25 mouse cellular contexts compared by ENCODE assay signal in genomic region chr10:107222406-107223185, GRCm38 (mm10). TPM values are rescaled to one million over a fixed set of nuclear protein-coding genes. Genes with fewer than 3 reads are reported as not detected.
"Had no signal": no experiment of that assay in that cellular context is flagged by ENCODE, and none has a peak within 500 bp of the region (broad histone marks: within the 10 kb centered on the region; RNA-seq: fewer than 3 reads in every experiment).

No protein-coding gene starts in this region.

- ATAC-seq: inflammation-experienced regulatory T-cells, adult 6 months; intestine, embryonic 15.5 days; intestine, postnatal 0 days; liver, embryonic 12.5 days had no signal

- H3K9me3 ChIP-seq: heart, embryonic 10.5 days; heart, embryonic 12.5 days; hindbrain, embryonic 10.5 days; intestine, embryonic 15.5 days; limb, embryonic 13.5 days; limb, embryonic 15.5 days; liver, embryonic 12.5 days had no signal

- H3K4me1 ChIP-seq: heart, embryonic 10.5 days; heart, embryonic 12.5 days; hindbrain, embryonic 10.5 days; intestine, embryonic 15.5 days; limb, embryonic 13.5 days; limb, embryonic 15.5 days; liver, embryonic 12.5 days had no signal

- DNase-seq: gastrocnemius, postnatal 14 days; gastrocnemius, postnatal 36 days; heart, adult 18-20 months; heart, postnatal 10 days; heart, postnatal 4 days; kidney, adult 18-20 months; kidney, adult 8-10 months; kidney, postnatal 10 days; kidney, postnatal 25 days; kidney, postnatal 4 days; layer of hippocampus, adult 9-11 months; layer of hippocampus, postnatal 36 days; left cerebral cortex, postnatal 4 days had no signal

- H3K9ac ChIP-seq: heart, embryonic 12.5 days; hindbrain, embryonic 14.5 days; intestine, embryonic 15.5 days; limb, embryonic 13.5 days; limb, embryonic 15.5 days; liver, embryonic 12.5 days had no signal

- H3K36me3 ChIP-seq: heart, embryonic 10.5 days; heart, embryonic 12.5 days; hindbrain, embryonic 10.5 days; intestine, embryonic 15.5 days; limb, embryonic 13.5 days; limb, embryonic 15.5 days; liver, embryonic 12.5 days had no signal

- H3K27me3 ChIP-seq: heart, embryonic 12.5 days; intestine, embryonic 15.5 days; limb, embryonic 13.5 days; limb, embryonic 15.5 days; liver, embryonic 12.5 days had no signal

- H3K4me3 ChIP-seq: heart, embryonic 10.5 days; heart, embryonic 12.5 days; hindbrain, embryonic 10.5 days; intestine, embryonic 15.5 days; layer of hippocampus, adult 2 months; limb, embryonic 13.5 days; limb, embryonic 15.5 days; liver, embryonic 12.5 days had no signal

- H3K4me2 ChIP-seq: heart, embryonic 12.5 days; hindbrain, embryonic 14.5 days; intestine, embryonic 15.5 days; limb, embryonic 13.5 days; limb, embryonic 15.5 days; liver, embryonic 12.5 days had no signal

- H3K27ac ChIP-seq: heart, embryonic 10.5 days; hindbrain, embryonic 10.5 days; hindbrain, embryonic 14.5 days; intestine, embryonic 15.5 days; layer of hippocampus, adult 2 months; limb, embryonic 13.5 days; limb, embryonic 15.5 days; liver, embryonic 12.5 days had no signal

RNA-seq across cellular contexts. Expression of gene Lin7a, which starts 48.9 kb away (rescaled TPM):
- total RNA-seq: granulocyte monocyte progenitor cell, adult 5-6 weeks had no signal
